Mouse (Mus musculus) embryonic facial prominence, embryonic 15.5 days (tissue): ENCODE data around the gene Traf1. TPM values are rescaled to one million over a fixed set of nuclear protein-coding genes. Genes with fewer than 3 reads are reported as not detected.

Experiments
- ATAC-seq: fragments of 200-750 bp; cut with Nextera tagmentation; 2 replicates; pipeline ENCODE4 v1.8.0; 2017; ENCODE audit warnings: low read depth, moderate TSS enrichment; ENCODE audit not compliant: insufficient number of reproducible peaks, low FRiP score, low TSS enrichment
- H3K27ac ChIP-seq: fragments of 300-500 bp; sonication (generic); replicated peaks from 2 replicates; pipeline ENCODE4 v1.5.1; 2015; ENCODE audit warnings: mild to moderate bottlenecking, inconsistent platforms
- H3K27me3 ChIP-seq: fragments of 300-500 bp; sonication (generic); 2 replicates; pipeline ENCODE4 v1.6.1; 2015; ENCODE audit warnings: inconsistent platforms
- H3K36me3 ChIP-seq: fragments of 300-500 bp; sonication (generic); 2 replicates; pipeline ENCODE4 v1.6.1; 2015; ENCODE audit warnings: mild to moderate bottlenecking, inconsistent platforms
- H3K4me1 ChIP-seq: fragments of 300-500 bp; sonication (generic); 2 replicates; pipeline ENCODE4 v1.6.1; 2015; ENCODE audit warnings: inconsistent platforms
- H3K4me2 ChIP-seq: fragments of 300-500 bp; sonication (generic); replicated peaks from 2 replicates; pipeline ENCODE4 v1.6.1; 2015; ENCODE audit warnings: mild to moderate bottlenecking, inconsistent platforms
- H3K4me3 ChIP-seq: fragments of 300-500 bp; sonication (generic); replicated peaks from 2 replicates; pipeline ENCODE4 v1.5.1; 2015; ENCODE audit warnings: mild to moderate bottlenecking, inconsistent platforms
- H3K9ac ChIP-seq: fragments of 300-500 bp; sonication (generic); 2 replicates; pipeline ENCODE4 v1.6.1; 2015; ENCODE audit warnings: inconsistent platforms
- H3K9me3 ChIP-seq: fragments of 300-500 bp; sonication (generic); replicated peaks from 2 replicates; pipeline ENCODE4 v1.6.1; 2016; ENCODE audit warnings: inconsistent platforms
- WGBS: fragments of 180-500 bp; shearing (Covaris S2); methylation state at CpG from one replicate; pipeline ENCODE4 v1.1.7; 2015; 5-methylcytosine and 5-hydroxymethylcytosine counted together
- polyA plus RNA-seq: library from polyadenylated mRNA; unstranded; fragments of >200 nt; fragmentation: Nextera tagmentation; extraction: Ambion mirVana; gene quantifications from 2 replicates; pipeline ENCODE4 v1.2.1, GENCODE M21; 2015

The Traf1 gene
- polyA plus RNA-seq, 1 experiment from 2014 or later: 5.9 TPM

- Histone ChIP-seq H3K27me3 (peaks cover 5% of the 10 kb centered on the region; the same call in 1 of the 2 replicates), H3K4me3 (no peak overlapping the region), H3K9ac (no peak overlapping the region), H3K4me2 (no peak overlapping the region), H3K27ac (no peak overlapping the region), H3K4me1 (peaks cover 47% of the 10 kb centered on the region), H3K36me3 (no peaks in the 10 kb centered on the region), H3K9me3 (no peaks in the 10 kb centered on the region)
- no peak for ATAC-seq
- 80% methylated on average over 5 of the region's 5 CpGs for WGBS
Measured at GRCm38 (mm10) chr2:34940246-34940645, 21.3 kb downstream of the Traf1 start.

- H3K27ac ChIP-seq: peak overlapping the region; percentile 29
- peaks cover 5% of the 10 kb centered on the region; the same call in 1 of the 2 replicates for H3K27me3 ChIP-seq
- ATAC-seq: peak; percentile 77
- H3K4me2 ChIP-seq: peak overlapping the region; percentile 13; the same call in 1 of the 2 replicates
- H3K4me3 ChIP-seq: no peak overlapping the region
- peaks cover 42% of the 10 kb centered on the region for H3K4me1 ChIP-seq
- H3K36me3 ChIP-seq: no peaks in the 10 kb centered on the region
- no peaks in the 10 kb centered on the region for H3K9me3 ChIP-seq
- H3K9ac ChIP-seq: no peak overlapping the region
- 43% methylated on average over 8 of the region's 8 CpGs for WGBS
Measured at GRCm38 (mm10) chr2:34938269-34939208, 23.0 kb downstream of the Traf1 start.

GRCm38 (mm10) chr2:34937460-34937859 lies 24.1 kb downstream of the Traf1 start:
- no peaks in the 10 kb centered on the region for H3K36me3 ChIP-seq
- H3K27ac ChIP-seq: no peak overlapping the region
- H3K4me3 ChIP-seq: no peak overlapping the region
- peaks cover 42% of the 10 kb centered on the region for H3K4me1 ChIP-seq
- H3K27me3 ChIP-seq: peaks cover 5% of the 10 kb centered on the region; the same call in 1 of the 2 replicates
- no peaks in the 10 kb centered on the region for H3K9me3 ChIP-seq
- no peak overlapping the region for H3K9ac ChIP-seq
- H3K4me2 ChIP-seq: no peak overlapping the region
- no peak for ATAC-seq
- 30% methylated on average over 5 of the region's 5 CpGs for WGBS

DNA sequence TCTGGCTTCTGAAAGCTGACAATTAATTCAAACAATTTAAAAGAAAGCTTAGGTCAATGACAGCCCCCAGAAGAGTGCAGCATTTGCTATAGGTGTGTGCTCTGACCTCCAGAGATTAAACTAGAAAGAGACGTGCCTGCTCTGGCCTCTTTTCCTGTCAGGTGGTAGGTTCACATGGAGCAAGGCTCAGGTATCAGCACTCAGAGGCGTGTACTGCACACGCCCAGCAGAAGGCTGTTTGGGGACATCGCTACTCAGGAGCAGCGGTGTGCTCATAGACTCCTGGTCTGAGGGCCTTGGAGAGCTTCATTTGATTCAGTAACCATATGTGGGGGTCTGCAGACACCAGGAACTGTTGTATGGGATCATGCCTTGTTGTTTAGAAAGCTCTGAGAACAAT lies 34.3 kb downstream of the Traf1 start:
- H3K9ac ChIP-seq: no peak overlapping the region
- H3K4me1 ChIP-seq: no peaks in the 10 kb centered on the region
- H3K27me3 ChIP-seq: no peaks in the 10 kb centered on the region
- 46% methylated on average over 5 of the region's 5 CpGs for WGBS
- H3K27ac ChIP-seq: no peak overlapping the region
- no peak for ATAC-seq
- H3K4me3 ChIP-seq: no peak overlapping the region
- no peaks in the 10 kb centered on the region for H3K36me3 ChIP-seq
- no peak overlapping the region for H3K4me2 ChIP-seq
- no peaks in the 10 kb centered on the region for H3K9me3 ChIP-seq

DNA sequence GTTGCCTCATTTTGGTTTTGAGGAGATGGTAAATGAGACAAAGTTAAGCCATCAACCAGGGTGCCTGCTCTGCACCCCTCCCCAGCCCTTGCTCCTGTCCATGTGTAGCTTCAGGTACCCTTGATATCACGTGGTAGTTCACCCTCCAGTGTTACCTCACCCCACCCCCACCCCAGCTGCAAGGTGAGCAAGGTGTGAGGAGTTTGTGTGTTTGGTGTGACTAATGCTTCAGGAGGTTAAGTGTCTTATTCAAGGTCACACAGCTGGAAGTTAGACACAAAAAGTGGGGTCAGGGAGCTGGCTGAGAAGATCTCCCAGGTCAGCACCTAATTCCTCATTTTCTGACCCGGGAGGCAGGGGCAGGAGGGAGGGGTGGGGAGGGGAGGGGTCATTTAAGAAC lies 38.8 kb downstream of the Traf1 start:
- H3K27ac ChIP-seq: no peak overlapping the region
- no peaks in the 10 kb centered on the region for H3K27me3 ChIP-seq
- no peak overlapping the region for H3K4me2 ChIP-seq
- WGBS: 21% methylated on average over 2 of the region's 2 CpGs
- H3K36me3 ChIP-seq: no peaks in the 10 kb centered on the region
- H3K4me3 ChIP-seq: no peak overlapping the region
- no peak for ATAC-seq
- no peaks in the 10 kb centered on the region for H3K4me1 ChIP-seq
- no peak overlapping the region for H3K9ac ChIP-seq
- H3K9me3 ChIP-seq: no peaks in the 10 kb centered on the region

DNA sequence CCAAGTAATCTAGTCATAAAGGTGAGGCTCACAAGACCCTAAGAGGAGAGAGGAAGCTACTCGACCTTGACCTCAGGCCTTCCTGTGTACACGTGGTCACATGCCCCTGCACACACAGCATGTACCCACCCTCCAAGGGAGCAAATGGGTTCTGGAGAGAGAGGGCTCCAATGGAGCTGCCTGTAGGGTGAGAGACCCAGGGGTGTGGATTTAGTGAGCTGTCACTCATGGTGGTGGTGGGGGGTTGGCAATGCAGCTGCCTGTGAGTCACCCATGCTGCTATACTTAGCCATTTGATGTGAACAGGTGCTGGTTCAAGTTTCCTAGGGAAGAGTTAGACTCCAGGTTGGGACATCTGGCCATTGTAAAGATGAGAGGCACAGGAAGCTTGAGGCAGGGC lies 41.4 kb downstream of the Traf1 start:
- H3K9me3 ChIP-seq: no peaks in the 10 kb centered on the region
- H3K4me2 ChIP-seq: no peak overlapping the region
- H3K36me3 ChIP-seq: no peaks in the 10 kb centered on the region
- no peak overlapping the region for H3K4me3 ChIP-seq
- 50% methylated on average over 2 of the region's 2 CpGs for WGBS
- H3K27me3 ChIP-seq: no peaks in the 10 kb centered on the region
- H3K27ac ChIP-seq: no peak overlapping the region
- no peak overlapping the region for H3K9ac ChIP-seq
- ATAC-seq: peak; percentile 63; the same call in 1 of the 2 replicates
- H3K4me1 ChIP-seq: no peaks in the 10 kb centered on the region

DNA sequence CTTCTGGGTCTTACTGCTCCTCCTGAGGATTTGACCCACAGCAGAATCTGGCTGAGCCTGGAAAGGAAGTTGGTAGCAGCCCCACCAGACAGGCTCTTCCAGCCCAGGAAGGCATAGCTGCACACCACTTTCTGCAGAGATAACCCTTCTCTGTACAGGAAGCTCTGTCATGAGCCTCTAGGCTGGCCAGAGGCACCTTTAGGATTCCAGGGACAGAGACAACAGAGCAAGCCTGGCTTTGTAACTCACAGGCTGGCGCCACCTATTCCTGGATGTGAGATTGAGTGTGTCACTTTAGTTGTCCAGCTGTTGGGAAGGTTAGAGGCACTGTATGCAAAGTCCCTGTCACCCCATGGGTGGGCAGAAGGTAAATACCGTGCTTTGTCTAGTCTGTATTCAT lies 46.5 kb downstream of the Traf1 start:
- no peak for ATAC-seq
- Histone ChIP-seq H3K27ac (no peak overlapping the region), H3K36me3 (no peaks in the 10 kb centered on the region), H3K4me2 (0 out of 2 replicates have a peak overlapping the region, but pooled peaks have one; percentile 88), H3K4me1 (peaks cover 26% of the 10 kb centered on the region), H3K9ac (no peak overlapping the region), H3K4me3 (no peak overlapping the region), H3K27me3 (peaks cover 12% of the 10 kb centered on the region; the same call in 1 of the 2 replicates), H3K9me3 (no peaks in the 10 kb centered on the region)
- 47% methylated on average over 2 of the region's 2 CpGs for WGBS

DNA sequence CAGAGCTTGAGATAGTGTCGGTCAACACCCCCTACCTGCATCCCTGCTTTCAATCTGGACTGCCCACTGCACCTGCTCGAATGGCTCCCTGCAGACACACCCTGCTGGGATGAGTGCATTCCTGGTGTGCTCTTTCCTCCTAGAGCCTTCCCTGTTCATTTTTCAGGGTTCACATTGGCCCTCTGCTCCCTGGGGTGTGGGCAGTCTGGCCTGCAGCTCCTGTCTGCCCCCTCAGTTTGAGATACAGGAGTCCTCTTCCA lies 46.8 kb downstream of the Traf1 start:
- no peak overlapping the region for H3K27ac ChIP-seq
- H3K27me3 ChIP-seq: peaks cover 12% of the 10 kb centered on the region; the same call in 1 of the 2 replicates
- 0 out of 2 replicates have a peak, but pooled peaks cover 2% of the 10 kb centered on the region for H3K36me3 ChIP-seq
- H3K9me3 ChIP-seq: no peaks in the 10 kb centered on the region
- no peak for ATAC-seq
- H3K4me1 ChIP-seq: peaks cover 26% of the 10 kb centered on the region
- H3K4me3 ChIP-seq: no peak overlapping the region
- H3K9ac ChIP-seq: no peak overlapping the region
- H3K4me2 ChIP-seq: peak overlapping the region; percentile 88; the same call in 1 of the 2 replicates
- 10% methylated on average over 2 of the region's 2 CpGs for WGBS

DNA sequence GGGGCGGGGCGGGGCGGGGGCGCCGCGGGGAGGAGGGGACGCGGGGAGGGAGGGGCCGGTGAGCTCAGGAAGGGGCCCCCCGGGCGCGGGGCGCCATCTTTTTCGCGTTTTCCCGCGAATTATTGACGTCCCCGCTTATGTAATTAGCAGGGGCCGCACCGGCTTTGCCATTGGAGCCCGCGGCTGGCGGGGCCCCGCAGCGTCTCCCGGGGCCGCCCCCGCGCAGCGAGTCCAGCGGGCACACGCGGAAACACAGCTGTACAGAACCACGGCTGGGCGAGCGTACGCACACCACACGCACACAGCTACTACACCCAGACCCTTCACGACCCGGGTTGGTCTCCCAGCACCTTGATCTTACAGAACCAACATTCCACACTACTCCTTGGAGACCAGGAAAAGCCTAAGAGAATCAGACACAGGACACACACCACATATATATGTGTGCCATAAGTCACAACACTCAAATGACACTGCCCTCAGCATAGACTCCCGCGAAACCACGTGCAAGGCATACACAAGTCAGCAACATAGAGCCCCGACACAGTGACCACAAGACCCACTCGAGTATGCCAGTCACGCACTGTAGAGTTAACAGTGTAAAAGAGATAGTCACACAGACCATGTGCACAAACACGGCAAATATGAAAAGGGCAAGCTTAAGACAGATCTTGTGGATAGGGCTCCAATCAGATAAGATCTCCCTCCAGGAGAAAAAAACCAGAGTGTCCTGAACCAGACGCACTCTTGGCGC lies 47.3 kb downstream of the Traf1 start:
- 3% methylated on average over 42 of the region's 50 CpGs for WGBS
- H3K9ac ChIP-seq: peak overlapping the region; percentile 40
- peak; percentile 41; the same call in 1 of the 2 replicates for ATAC-seq
- H3K9me3 ChIP-seq: no peaks in the 10 kb centered on the region
- 0 out of 2 replicates have a peak, but pooled peaks cover 3% of the 10 kb centered on the region for H3K36me3 ChIP-seq
- H3K4me1 ChIP-seq: peaks cover 26% of the 10 kb centered on the region
- H3K4me3 ChIP-seq: peak overlapping the region; percentile 53
- H3K27me3 ChIP-seq: peaks cover 12% of the 10 kb centered on the region; the same call in 1 of the 2 replicates
- H3K4me2 ChIP-seq: peak overlapping the region; percentile 88
- H3K27ac ChIP-seq: no peak overlapping the region; the same call in 1 of the 2 replicates

DNA sequence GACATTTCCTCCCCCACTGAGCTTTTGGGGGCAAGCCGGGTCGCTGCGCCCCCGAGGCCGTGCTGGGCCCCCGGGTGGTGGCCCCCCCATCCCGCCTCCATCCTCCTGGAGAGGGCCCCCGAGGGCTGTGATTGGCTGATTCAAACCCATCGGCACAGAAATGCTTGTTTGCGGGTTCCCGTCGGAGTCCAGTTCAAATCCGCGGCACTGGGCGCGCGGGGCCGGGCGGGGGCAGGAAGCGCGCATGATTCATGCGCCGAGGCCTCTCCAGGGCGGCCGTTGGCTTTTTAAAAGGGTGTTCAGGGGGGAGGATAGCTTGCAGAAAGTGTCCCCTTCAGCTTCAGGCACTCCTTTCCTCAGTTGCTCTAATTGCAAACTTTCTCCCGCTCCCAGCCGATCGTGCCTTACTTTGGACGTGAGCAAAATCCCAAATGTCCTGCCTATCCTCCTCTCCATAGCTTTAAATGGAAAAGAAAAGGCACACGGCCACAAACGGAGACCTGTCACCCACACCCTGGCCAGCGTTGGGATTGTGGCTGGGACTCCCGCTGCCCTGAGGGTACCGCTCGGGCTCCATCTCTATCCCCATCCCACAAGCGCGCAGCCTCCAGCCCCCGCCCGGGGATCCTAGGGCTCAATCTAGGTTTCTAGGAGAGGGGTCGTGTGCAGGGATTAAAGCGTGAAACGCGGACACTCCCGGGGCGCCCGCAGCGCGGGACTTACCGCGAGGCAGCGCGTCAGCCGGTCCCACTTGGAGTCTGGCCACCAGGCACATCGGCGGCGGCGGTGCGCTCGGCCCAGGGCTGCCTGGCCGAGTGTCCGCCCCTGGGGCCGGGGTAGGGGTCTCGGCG lies 48.1 kb downstream of the Traf1 start, which contains the start of gene Phf19:
Gene Phf19 (minus strand): TSS at position 809 of the 851 bp plus-strand sequence.
- Histone ChIP-seq H3K4me3 (peak within 1 kb of the TSS; percentile 53), H3K9ac (peak within 1 kb of the TSS; percentile 40), H3K4me1 (peaks cover 26% of the 10 kb centered on the region), H3K27me3 (peaks cover 12% of the 10 kb centered on the region; the same call in 1 of the 2 replicates), H3K27ac (no peak within 1 kb of the TSS; the same call in 1 of the 2 replicates), H3K4me2 (peak within 1 kb of the TSS; percentile 88), H3K9me3 (no peaks in the 10 kb centered on the region), H3K36me3 (0 out of 2 replicates have a peak, but pooled peaks cover 3% of the 10 kb centered on the region)
- 0 out of 2 replicates have a peak, but pooled peaks have one; percentile 31 for ATAC-seq
- whole genome bisulfite sequencing: 1% methylated on average over 62 of the region's 64 CpGs
